In genomic region chr16:32431047-32431591, GRCm38 (mm10) we compare ENCODE assay signal across 8 mouse cellular contexts. TPM values are rescaled to one million over a fixed set of nuclear protein-coding genes. Genes with fewer than 3 reads are reported as not detected.
DNase-seq lines count a peak whose midpoint lies in the region; ATAC-seq lines count a peak whose summit lies in the region.

No protein-coding gene starts in this region.

- H3K9ac ChIP-seq in kidney, embryonic 14.5 days (ENCODE audit: low read depth, low read length) = peak overlapping the region; percentile 79
- peak overlapping the region; percentile 82 for H3K9ac ChIP-seq in forebrain, embryonic 11.5 days (ENCODE audit: low read length)
- H3K9ac ChIP-seq in limb, embryonic 15.5 days = peak overlapping the region; percentile 73
- H3K9ac ChIP-seq in midbrain, embryonic 15.5 days = peak overlapping the region; percentile 75

- H3K36me3 ChIP-seq in kidney, embryonic 14.5 days (ENCODE audit: control insufficient read depth, insufficient read depth, low read length) = no peaks in the 10 kb centered on the region
- no peaks in the 10 kb centered on the region for H3K36me3 ChIP-seq in forebrain, embryonic 11.5 days (ENCODE audit: control insufficient read depth, insufficient read depth, low read length)
- no peaks in the 10 kb centered on the region for H3K36me3 ChIP-seq in limb, embryonic 15.5 days
- no peaks in the 10 kb centered on the region for H3K36me3 ChIP-seq in midbrain, embryonic 15.5 days (replicated peaks)

- H3K4me2 ChIP-seq in kidney, embryonic 14.5 days (replicated peaks; ENCODE audit: low read depth, low read length) = peak overlapping the region; percentile 93
- peak overlapping the region; percentile 93 for H3K4me2 ChIP-seq in forebrain, embryonic 11.5 days (ENCODE audit: low read depth, low read length, severe bottlenecking)
- H3K4me2 ChIP-seq in limb, embryonic 15.5 days = peak overlapping the region; percentile 81
- H3K4me2 ChIP-seq in midbrain, embryonic 15.5 days = peak overlapping the region; percentile 84

- H3K9me3 ChIP-seq in kidney, embryonic 14.5 days (ENCODE audit: control insufficient read depth, low read length) = no peaks in the 10 kb centered on the region
- no peaks in the 10 kb centered on the region for H3K9me3 ChIP-seq in forebrain, embryonic 11.5 days (ENCODE audit: control insufficient read depth, low read length)
- H3K9me3 ChIP-seq in limb, embryonic 15.5 days = no peaks in the 10 kb centered on the region
- no peaks in the 10 kb centered on the region for H3K9me3 ChIP-seq in midbrain, embryonic 15.5 days

- 0 out of 2 replicates have a peak, but pooled peaks cover 3% of the 10 kb centered on the region for H3K4me1 ChIP-seq in kidney, embryonic 14.5 days (ENCODE audit: control insufficient read depth, insufficient read depth, low read length)
- H3K4me1 ChIP-seq in forebrain, embryonic 11.5 days (replicated peaks; ENCODE audit: control insufficient read depth, insufficient read depth, low read length) = peaks cover 2% of the 10 kb centered on the region; the same call in 1 of the 2 replicates
- peaks cover 11% of the 10 kb centered on the region for H3K4me1 ChIP-seq in limb, embryonic 15.5 days
- H3K4me1 ChIP-seq in midbrain, embryonic 15.5 days = peaks cover 20% of the 10 kb centered on the region

- peak; percentile 8; the same call in 1 of the 2 replicates for ATAC-seq in kidney, embryonic 14.5 days (ENCODE audit: low FRiP score, low TSS enrichment)
- ATAC-seq in forebrain, embryonic 11.5 days (replicated peaks; ENCODE audit: low FRiP score) = peak; percentile 85
- ATAC-seq in limb, embryonic 15.5 days (ENCODE audit: insufficient number of reproducible peaks, low FRiP score, low TSS enrichment, low read depth) = no peak
- no peak; the same call in none of the 2 replicates for ATAC-seq in midbrain, embryonic 15.5 days (replicated peaks)
- no peak for ATAC-seq in cerebellum, adult (ENCODE audit: insufficient number of reproducible peaks, low FRiP score, low TSS enrichment)

- no peaks in the 10 kb centered on the region for H3K27me3 ChIP-seq in kidney, embryonic 14.5 days (ENCODE audit: control insufficient read depth, insufficient read depth, low read length)
- H3K27me3 ChIP-seq in forebrain, embryonic 11.5 days (ENCODE audit: control insufficient read depth, insufficient read depth, low read length) = no peaks in the 10 kb centered on the region
- H3K27me3 ChIP-seq in limb, embryonic 15.5 days = no peaks in the 10 kb centered on the region
- H3K27me3 ChIP-seq in midbrain, embryonic 15.5 days (replicated peaks) = no peaks in the 10 kb centered on the region

- WGBS in kidney, embryonic 14.5 days = 2% methylated on average over 28 of the region's 28 CpGs
- WGBS in forebrain, embryonic 11.5 days = 2% methylated on average over 28 of the region's 28 CpGs
- WGBS in limb, embryonic 15.5 days = under 1% methylated on average over 28 of the region's 28 CpGs
- WGBS in midbrain, embryonic 15.5 days = 2% methylated on average over 28 of the region's 28 CpGs

- peak overlapping the region; percentile 30; the same call in 1 of the 2 replicates for H3K27ac ChIP-seq in kidney, embryonic 14.5 days (ENCODE audit: low read depth, low read length)
- peak overlapping the region; percentile 80; the same call in 1 of the 2 replicates for H3K27ac ChIP-seq in forebrain, embryonic 11.5 days (ENCODE audit: low read depth, low read length)
- H3K27ac ChIP-seq in limb, embryonic 15.5 days = peak overlapping the region; percentile 92
- H3K27ac ChIP-seq in midbrain, embryonic 15.5 days = peak overlapping the region; percentile 94

- no peak for DNase-seq in kidney, adult 8-10 months
- peak; percentile 36 for DNase-seq in NIH3T3 (ENCODE audit: low read depth)
- no peak for DNase-seq in forebrain, embryonic 11.5 days (ENCODE audit: low spot score)
- no peak for DNase-seq in kidney, adult 18-20 months

- H3K4me3 ChIP-seq in kidney, embryonic 14.5 days (ENCODE audit: low read length) = peak overlapping the region; percentile 83
- peak overlapping the region; percentile 77 for H3K4me3 ChIP-seq in forebrain, embryonic 11.5 days (ENCODE audit: low read depth, low read length)
- peak overlapping the region; percentile 80 for H3K4me3 ChIP-seq in limb, embryonic 15.5 days
- peak overlapping the region; percentile 83 for H3K4me3 ChIP-seq in midbrain, embryonic 15.5 days

RNA-seq across cellular contexts. Expression of gene Pcyt1a, which starts 0.4 kb away (rescaled TPM):
- polyA plus RNA-seq in kidney, embryonic 14.5 days (2014; fragmentation: Nextera tagmentation; extraction: Ambion mirVana) = 16.5 and 40.6 TPM in 2 replicates
- polyA plus RNA-seq in forebrain, embryonic 11.5 days (2014; fragmentation: Nextera tagmentation; extraction: Ambion mirVana) = 41.9 and 45.3 TPM in 2 replicates
- polyA plus RNA-seq in limb, embryonic 15.5 days (2015; fragmentation: Nextera tagmentation; extraction: Ambion mirVana) = 46.6 and 48.5 TPM in 2 replicates
- polyA plus RNA-seq in midbrain, embryonic 15.5 days (2015; fragmentation: Nextera tagmentation; extraction: Ambion mirVana) = 49.8 and 55.1 TPM in 2 replicates

RNA-seq across cellular contexts. Expression of gene Tctex1d2, which starts 11.6 kb away (rescaled TPM):
- 32.5 and 37.8 TPM in 2 replicates for polyA plus RNA-seq in kidney, embryonic 14.5 days (2014; fragmentation: Nextera tagmentation; extraction: Ambion mirVana)
- polyA plus RNA-seq in forebrain, embryonic 11.5 days (2014; fragmentation: Nextera tagmentation; extraction: Ambion mirVana) = 33.1 and 36.1 TPM in 2 replicates
- 19.5 and 21.5 TPM in 2 replicates for polyA plus RNA-seq in limb, embryonic 15.5 days (2015; fragmentation: Nextera tagmentation; extraction: Ambion mirVana)
- polyA plus RNA-seq in midbrain, embryonic 15.5 days (2015; fragmentation: Nextera tagmentation; extraction: Ambion mirVana) = 34.8 and 35.4 TPM in 2 replicates

RNA-seq across cellular contexts. Expression of gene Tm4sf19, which starts 30.8 kb away (rescaled TPM):
- not detected in 2 replicates for polyA plus RNA-seq in kidney, embryonic 14.5 days (2014; fragmentation: Nextera tagmentation; extraction: Ambion mirVana)
- not detected in 2 replicates for polyA plus RNA-seq in forebrain, embryonic 11.5 days (2014; fragmentation: Nextera tagmentation; extraction: Ambion mirVana)
- polyA plus RNA-seq in limb, embryonic 15.5 days (2015; fragmentation: Nextera tagmentation; extraction: Ambion mirVana) = 0.12 and 0.46 TPM in 2 replicates
- polyA plus RNA-seq in midbrain, embryonic 15.5 days (2015; fragmentation: Nextera tagmentation; extraction: Ambion mirVana) = not detected in 2 replicates

RNA-seq across cellular contexts. Expression of gene Slc51a, which starts 56.6 kb away (rescaled TPM):
- polyA plus RNA-seq in kidney, embryonic 14.5 days (2014; fragmentation: Nextera tagmentation; extraction: Ambion mirVana) = 0.33 and 0.49 TPM in 2 replicates
- 0.23 and 0.29 TPM in 2 replicates for polyA plus RNA-seq in forebrain, embryonic 11.5 days (2014; fragmentation: Nextera tagmentation; extraction: Ambion mirVana)
- 0.06 and 0.12 TPM in 2 replicates for polyA plus RNA-seq in limb, embryonic 15.5 days (2015; fragmentation: Nextera tagmentation; extraction: Ambion mirVana)
- 0.20 and 0.50 TPM in 2 replicates for polyA plus RNA-seq in midbrain, embryonic 15.5 days (2015; fragmentation: Nextera tagmentation; extraction: Ambion mirVana)

Comparison
In these comparisons a context has a peak if more than half of its experiments do, and no peak if none do; other contexts are left out.
1. ATAC-seq: peak in kidney, embryonic 14.5 days (single experiment) and forebrain, embryonic 11.5 days (single experiment); none in limb, embryonic 15.5 days (single experiment), midbrain, embryonic 15.5 days (single experiment) and cerebellum, adult (single experiment).
2. H3K27ac ChIP-seq: peak in every context shown above with its lines; median percentile 94 in midbrain, embryonic 15.5 days; 92 in limb, embryonic 15.5 days; 80 in forebrain, embryonic 11.5 days; 30 in kidney, embryonic 14.5 days.
3. Peak in every context shown above with its lines, with median percentiles within 50 percentile points of each other: H3K4me2 ChIP-seq, H3K4me3 ChIP-seq and H3K9ac ChIP-seq.